Mouse (Mus musculus): ENCODE measurements at regions not wholly inside any gene's neighbourhood (a gene's known extent, or its start where the extent isn't known, plus 50 kb on each side); places are given as distances from the start of the nearest gene placed in this dataset.
A peak's percentile ranks its signal among the peaks of the same experiment; 100 is the strongest.

DNA sequence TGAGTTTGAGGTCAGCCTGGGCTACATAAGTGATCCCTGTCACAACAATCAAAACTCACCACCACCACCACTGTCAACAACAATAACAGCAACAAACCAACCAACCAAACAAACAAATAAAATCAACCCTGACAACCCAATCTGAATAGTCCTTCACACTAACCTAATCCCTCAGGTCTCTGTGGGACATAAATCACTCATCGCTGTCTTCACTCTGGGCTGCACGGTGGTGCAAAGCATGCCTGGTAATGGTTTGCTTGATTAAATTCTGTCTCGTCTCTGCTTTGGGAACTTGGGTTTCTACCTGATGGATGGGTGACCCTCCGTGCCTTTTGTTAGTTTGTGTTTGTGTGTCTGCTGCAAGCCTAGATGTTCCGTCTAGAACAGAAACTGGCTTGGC is 100.6 kb downstream of the Slc17a6 start:
- no peak for DNase-seq (ENCODE audit: low spot score in 2 of 2)

DNA sequence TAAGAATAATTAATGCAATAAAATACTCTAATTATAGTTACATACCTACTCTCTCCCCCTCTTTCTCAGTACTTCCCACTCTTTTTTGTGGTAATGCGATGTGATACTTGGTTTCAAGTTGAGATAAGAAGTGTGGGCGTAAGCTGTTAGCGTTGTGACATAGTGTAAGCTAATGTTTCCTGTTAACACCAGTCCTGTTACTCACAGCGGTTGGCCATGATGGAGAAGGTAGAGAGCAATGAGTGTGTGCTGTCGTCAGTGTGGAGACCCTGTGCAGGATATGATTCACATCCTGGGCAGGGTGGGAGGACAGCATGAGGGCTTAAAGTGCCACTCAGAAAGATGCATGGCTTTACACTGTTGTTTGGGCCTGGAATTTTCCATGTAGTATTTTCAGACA is 102.1 kb downstream of the Slc17a6 start:
- no peak for DNase-seq (ENCODE audit: low spot score in 2 of 2)

DNA sequence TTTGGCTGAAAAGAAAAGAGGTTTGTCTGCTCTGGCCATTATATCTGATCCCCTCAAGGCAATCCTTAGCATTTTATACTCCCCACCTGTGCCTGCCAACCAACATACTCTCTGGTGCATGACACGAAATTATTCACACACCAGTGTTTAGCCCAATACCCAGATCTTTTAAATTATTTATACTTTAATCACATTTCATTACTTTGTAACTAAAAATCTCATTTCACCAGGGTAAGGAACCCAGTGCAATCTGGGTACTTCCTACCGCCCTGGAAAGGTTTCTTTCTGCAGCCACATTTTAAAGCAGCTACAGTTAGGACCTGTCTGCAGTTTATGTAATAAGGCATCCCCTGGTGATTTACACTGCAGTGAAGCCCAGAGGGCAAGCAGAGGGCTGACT is 114.5 kb downstream of the Slc17a6 start:
- no peak for DNase-seq (ENCODE audit: low spot score in 2 of 2)

DNA sequence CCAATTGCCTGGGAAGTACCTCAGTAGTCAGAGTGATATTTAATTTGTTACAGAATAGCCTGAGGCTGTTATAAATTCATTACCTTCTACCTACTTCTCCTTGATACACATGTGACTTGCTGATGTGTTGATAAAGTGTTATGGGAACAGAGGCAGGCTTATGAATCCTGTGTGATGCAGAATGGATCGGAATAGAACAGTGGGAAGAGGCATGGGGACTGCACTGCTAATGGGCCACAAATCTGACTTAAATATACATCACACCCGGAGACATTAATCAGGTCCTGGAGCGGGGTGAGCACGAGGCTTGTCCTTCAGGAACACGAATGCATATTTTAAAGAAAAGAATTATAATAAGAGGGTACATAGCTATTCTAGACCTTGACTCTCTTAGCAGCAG is 117.8 kb downstream of the Slc17a6 start:
- DNase-seq (ENCODE audit: low spot score in 2 of 2), result no peak

DNA sequence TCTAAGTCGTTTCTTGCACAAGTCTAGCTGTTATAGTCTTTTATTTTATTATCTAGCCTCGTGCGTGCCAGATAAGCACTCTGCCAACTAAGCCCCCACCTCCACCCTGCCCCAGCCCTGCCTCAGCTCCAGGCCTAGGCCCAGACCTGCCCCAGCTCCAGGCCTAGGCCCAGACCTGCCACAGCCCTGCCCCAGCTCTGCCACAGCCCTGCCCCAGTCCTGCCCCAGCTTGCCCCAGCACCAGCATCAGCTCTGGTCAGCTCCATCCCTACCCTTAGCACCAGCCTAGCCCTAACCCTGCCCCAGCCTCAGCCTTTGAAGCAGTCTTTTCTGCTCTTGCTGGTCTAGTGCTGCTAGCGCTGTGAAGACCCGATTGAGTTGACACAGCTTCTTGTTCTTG is 119.1 kb downstream of the Slc17a6 start:
- no peak for DNase-seq (ENCODE audit: low spot score in 2 of 2)

DNA sequence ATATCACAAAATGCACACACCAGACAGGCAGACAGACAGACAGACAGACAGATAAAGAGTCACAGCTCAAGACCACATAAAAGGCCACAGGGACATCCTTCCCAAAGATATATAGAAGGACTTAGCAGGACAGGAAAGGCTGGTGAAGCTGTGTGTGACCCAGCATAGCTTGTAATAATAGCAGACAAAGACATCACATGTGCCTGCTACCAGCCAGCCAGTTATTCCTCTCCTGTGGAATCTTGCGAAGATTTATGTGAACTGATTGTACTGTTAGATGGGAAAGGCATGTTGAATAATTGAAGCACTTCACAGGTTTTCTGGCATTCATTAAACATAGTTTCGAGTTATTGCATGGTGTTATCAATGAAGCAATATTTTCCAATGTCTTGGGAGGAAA is 119.1 kb upstream of the Gas2 start:
- DNase-seq (ENCODE audit: low spot score in 2 of 2), result no peak

DNA sequence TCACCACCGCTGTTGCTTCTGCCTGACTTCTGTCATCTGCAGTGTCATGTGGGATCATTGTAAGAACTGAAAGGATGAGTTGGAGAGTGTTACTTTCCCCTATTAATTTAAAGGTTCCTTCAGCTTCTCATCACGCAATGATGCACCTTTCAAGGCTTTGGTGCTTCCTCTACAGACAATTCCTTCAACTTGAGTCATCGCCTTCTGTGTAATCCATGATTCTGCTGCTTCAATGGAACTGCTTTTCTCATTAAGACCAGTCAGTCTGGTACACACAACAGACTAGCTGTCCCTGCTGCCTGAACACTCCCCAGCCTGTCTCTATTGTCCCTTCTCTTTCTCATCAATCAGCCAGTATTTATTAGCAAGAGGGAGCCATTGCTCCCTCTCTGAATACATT is 116.2 kb upstream of the Gas2 start:
- DNase-seq (ENCODE audit: low spot score in 2 of 2), result no peak

DNA sequence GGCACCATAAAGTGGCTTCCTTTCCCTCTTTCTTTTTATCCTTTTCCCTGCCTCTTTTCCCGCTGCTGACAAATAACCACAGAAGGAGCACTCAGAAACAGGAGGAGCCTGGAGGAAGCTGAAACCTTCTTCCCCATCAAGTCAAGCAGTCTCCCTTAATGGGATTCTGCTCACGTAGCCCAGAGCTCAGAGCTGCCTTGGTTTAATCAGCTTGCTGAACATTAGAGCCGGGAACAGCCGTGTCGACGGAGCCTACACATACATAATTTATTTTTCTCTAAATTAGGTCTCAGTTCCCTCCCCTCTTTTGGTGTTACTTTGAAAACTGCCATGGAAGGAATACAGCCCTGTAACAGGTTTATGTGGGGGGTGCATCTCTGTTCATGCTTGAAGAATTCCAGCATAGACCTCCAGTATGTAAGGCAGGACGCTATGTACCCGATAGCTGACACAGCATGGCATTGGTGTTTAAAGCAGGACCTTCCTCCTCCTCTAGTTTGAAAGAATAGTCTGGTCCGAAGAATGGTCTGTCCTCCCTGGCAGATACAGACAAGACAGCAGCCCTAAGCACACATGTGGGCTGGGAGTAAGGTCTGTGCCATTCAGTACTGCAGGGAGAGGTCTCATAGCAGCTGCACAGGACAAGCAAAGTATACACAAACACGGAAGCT is 113.0 kb upstream of the Gas2 start:
- peak; percentile 69 to 83 for DNase-seq (ENCODE audit: low spot score in 2 of 2)

DNA sequence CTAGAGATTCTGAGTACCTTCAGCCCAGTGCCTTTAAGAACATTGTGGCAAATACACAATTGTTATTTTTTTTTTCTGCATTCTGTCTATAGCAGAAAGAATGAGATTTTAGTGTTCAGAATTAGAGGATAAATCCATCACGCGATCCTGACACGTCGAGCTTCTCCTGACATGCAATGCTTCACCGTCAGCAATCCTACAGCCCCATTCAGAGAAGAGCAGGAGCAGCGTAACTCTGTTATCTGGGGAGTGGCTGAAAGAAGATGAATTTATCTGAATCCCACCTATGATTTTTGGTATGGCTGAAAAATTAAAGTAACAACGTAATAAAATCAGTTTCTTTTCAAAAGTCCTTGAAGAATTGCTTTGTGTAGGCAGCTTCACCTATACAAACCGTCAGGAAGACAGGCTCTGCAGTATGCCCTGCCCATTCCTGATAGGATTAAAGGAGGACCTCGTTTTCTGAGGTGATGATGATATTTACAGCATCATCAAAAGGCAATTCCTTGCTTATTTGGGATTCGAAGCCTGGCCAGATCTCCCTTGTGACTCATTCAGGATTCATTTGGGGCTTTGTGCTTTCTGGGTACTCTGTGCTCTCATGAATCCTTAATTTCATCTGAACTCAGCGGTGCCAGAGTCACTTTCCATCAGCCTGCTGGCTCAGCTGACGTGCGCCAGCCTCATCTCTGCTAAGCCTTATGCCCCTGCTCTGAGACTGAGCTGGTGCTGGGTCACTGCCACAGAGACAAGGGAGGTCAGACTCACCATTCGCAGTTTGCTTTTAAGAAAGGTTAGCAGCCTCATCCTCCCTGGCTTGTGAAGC is 112.3 kb upstream of the Gas2 start:
- peak in 1 of 2 experiments; percentile 32 for DNase-seq (ENCODE audit: low spot score in 2 of 2)

DNA sequence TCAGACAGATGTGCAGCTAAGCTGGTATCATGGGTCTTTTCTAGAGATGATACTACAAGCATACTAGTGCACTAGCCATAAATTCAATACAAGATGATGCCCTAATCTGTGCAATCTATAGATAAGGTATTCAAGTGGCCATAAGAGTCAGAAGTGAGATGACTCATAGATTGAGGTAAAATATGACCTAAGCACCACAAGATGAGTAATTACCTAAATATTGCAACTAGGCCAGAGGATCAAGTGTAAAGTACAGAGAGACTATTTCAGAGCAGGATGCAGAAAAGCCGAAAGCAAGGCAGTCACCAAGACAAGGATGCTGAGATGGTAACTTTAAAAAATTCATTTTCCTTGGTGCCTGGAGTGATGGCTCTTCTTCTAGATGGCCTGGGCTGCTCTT is 111.5 kb upstream of the Gas2 start:
- DNase-seq (ENCODE audit: low spot score in 2 of 2), result no peak

DNA sequence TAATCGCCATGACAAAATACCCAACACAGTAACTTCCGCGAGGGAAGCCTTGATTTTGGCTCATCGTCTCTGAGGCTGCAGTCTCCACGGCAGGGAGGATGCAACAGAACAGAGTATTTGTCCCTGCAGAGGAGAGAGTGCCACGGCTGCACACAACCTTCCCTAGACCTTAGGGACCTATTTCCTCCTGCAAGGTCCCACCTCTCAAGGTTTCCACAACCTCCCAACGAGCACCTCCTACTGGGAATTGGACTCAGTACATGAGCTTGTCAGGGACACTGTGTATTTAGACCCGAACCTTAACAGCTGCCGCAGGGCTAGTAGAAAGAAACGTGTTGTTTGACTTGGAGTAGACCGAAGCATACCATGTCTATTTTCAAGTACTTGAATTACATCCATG is 108.8 kb upstream of the Gas2 start:
- DNase-seq (ENCODE audit: low spot score in 2 of 2), result no peak

DNA sequence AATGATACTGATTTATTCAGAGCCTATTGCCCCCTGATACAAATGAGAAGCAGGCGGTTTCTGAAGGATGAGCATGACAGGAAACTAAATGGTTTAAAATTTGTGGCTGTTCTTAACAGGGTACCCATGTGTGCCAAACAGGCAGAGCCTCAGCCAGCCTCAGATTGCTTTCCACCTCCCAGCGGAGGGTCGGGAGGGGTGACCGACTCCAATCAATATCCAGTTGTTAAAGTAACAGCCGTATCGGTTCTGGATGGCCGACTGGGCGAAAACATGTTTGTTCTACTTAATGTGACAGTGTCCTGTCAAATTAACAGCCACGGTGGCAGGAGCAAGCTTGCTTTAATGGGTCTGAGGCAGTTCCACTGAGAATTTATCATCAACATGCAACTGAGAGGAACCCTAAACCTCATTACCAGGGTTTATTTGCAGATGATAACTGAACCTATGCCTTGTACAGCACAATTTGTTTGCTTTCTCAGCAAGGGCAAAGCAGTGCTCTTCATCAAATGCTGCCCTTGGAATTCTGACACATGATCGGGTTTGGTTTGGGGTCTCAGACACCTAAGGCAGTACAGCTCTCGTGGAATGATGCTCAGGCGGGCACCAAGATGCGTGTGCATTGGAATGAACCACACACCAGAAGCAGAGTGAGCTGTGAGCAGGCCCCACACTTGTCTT is 107.5 kb upstream of the Gas2 start:
- no peak for DNase-seq (ENCODE audit: low spot score in 2 of 2)

DNA sequence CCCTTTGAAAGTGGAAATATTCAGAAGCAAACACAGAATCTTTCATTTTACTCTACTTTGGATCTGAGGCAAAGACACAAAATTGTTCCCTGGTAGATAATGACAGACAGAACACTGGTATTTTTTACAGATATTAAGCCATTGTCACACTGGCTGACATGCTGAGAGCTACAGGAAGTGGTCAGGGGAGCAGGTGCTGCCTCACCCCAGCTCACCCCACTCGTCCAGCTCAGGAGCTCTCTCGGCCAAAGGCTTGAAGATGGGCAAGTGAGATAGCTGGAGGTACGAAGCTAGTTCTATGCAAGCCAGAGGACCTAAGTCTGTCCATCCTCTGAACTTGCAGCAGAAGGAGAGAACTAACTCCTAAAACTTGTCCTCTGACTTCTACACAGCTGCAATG is 105.6 kb upstream of the Gas2 start:
- no peak for DNase-seq (ENCODE audit: low spot score in 2 of 2)

DNA sequence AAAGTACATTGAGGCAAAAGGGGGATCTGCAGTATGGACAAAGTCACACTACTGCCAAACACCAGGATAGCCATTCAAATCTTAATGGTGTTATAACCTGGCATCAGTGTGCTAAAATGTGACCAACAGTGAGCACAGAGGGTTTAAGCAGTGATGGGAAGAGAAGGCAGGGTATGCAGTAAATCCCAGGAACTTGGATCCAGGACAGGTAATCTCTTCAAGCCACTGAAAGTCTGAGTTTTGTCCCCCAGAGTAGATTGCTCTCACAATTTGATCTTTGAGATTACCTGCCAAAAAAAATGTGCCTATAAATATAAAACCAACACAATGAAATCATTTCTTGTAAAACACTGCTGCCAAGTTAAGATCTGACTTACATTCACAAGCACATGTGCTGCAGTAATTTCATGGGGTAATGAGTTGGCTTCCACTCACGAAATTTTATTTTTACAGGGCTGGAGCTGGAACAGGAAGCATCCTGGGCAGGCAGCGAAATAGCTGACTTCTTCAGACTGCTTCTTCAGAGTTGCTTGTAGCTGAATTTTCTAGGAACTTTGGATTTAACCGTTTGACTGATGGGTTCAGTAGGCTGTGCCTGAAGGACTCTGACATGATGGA is 102.2 kb upstream of the Gas2 start:
- DNase-seq (ENCODE audit: low spot score in 2 of 2), result peak in 1 of 2 experiments; percentile 44

DNA sequence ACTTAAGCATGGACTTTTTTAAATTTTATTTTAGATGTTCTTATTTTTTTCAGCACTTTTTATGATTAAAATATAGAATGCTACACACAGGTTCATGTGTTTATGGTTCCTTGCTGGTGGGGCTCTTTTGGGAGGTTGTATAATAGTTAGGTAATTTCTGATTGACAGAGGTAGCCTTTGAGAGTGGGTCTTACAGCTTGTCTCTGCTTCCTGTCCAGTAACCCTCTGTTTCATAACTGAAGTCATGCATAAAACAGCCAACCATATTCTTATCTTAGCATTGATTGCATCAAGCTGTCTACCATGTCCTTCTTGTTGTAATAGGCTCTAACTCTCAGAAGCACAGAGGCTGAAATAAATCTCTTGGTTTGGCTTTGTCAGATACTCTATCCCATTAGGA is 94.7 kb upstream of the Gas2 start:
- no peak for DNase-seq (ENCODE audit: low spot score in 2 of 2)

DNA sequence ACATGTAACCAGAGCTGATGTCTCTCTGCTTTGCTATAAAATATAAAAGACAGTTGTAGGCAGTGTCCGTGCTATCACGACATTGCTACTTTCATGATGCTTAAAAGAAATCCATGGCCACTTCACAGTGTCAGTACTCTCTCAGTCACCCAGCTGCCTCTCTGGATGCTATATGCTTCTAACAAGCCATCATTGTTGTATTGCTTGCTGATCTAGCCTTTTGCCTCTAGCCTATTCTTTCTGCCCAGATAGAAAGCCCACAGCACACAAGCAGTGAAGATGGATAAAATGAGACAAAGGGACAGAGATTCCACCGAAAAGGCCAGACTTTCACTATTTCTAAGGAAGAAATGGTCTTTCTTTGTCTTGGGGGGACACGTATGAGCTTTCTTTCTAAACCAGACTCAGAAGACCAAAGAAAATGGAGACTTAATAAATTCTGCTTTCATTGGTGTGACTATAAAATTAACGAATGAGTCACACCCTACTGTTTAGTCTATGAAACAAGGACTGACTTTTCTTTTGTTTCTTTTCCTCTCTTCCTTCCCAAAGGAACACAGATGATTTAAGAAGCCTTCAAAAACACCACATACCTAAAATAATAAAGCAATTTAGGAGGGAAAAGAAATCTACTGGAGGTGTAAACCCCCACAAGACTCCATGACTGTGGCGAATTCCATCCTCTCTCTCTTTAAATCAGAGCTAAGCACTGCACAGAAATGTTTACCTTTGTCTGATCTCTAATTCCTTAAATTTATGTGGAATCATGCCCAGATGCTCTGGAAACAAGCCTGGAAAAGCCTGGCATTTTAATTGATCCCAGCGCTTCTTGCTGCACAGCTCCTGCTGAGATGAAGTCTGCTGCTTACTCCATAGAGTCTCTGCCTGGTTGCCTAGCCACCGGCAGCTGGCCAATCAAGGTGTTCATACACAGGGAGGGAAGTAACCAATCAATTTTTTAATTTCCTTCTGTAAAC is 89.6 kb upstream of the Gas2 start:
- peak; percentile 64 to 70 for DNase-seq (ENCODE audit: low spot score in 2 of 2)

DNA sequence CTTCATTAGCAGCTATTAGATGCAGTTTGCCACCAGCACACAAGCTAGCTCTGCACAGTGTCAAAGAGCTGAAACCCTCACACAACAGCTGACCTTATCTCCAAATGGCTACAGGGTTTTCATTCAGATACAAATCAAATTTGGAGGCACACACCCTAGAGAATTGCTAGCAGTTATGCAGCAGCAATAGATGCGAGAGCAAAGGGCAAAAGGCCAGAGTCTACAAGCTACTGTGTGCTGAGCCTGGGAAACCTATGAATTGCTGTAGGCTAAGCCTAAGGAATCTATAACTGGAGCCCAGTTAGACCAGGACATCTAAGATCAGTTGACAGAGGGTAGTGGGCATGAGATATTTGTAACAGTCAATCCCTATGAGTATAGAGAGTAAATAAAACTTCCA is 85.8 kb upstream of the Gas2 start:
- no peak for DNase-seq (ENCODE audit: low spot score in 2 of 2)

DNA sequence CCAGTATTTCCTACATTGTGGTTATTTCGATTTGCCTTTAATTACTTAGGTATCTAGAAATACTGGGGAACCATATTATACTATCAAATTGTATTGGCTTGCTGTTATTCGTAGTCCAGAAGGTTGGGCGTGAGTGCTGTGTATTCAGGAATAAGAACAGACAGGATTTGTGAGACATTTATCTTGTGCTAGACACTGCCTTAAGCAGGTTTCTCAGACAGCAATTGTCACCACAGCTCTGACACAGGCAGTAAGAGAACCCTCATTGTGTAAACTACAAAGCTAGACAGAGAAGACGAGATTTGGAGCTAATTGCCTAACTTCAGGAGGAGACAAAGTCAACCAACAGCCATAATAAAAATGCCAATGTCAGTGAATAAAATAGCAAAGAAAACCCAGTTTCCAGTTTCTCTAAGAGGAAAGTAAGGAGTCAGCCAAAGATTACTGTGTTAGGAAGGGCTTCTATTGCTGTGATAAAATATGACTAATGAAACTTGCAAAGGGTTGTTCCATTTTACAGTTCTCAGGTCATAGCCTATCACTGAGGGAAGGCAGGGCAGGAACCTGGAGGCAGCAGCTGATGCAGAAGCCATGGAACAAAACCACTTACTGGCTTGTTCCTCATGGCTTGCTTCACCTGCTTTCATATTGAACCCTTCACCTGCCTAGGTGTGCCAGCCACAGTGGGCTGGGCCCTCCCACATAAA is 78.6 kb upstream of the Gas2 start:
- no peak for DNase-seq (ENCODE audit: low spot score in 2 of 2)

DNA sequence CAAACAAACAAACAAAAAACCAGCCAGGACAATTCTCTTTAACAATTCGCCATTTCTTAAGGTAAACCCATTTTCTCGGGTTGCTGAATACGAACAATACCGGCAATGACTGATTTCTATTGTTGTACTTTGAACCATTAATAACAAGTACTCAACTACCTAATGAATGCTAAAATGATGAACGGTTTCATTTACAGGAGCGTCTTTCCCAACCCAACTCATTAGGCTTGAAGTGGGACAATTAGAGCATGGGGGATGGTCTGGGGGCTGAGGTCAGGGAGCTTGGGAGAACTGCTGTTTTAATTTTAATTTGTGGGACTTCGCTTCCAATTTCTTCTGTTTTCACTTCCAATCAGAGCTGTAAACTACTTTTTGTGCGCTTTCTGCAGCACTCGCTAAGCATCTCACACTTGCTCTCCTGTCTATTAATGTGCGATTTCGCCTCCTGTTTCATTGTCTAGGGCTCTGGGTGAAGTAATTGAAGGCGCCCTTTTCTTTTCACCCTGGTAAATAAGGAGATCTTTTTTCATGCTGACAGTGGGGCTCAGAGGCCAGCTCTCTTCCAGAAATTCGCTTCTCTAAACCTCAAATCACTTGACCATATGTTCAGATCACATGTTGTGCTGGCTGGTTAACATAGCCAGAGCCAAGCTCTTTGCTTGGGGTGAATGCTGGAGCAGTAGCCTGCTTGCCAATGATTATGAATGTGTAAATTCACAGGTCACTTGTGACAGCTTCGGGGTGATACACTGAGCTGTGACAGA is 77.7 kb upstream of the Gas2 start:
- DNase-seq (ENCODE audit: low spot score in 2 of 2), result no peak
